Mouse (Mus musculus): ENCODE data around the gene Dock4. TPM values are rescaled to one million over a fixed set of nuclear protein-coding genes. Genes with fewer than 3 reads are reported as not detected.

The Dock4 gene
- polyA plus RNA-seq, 1 experiment from 2014 or later: 7.3 TPM

DNA sequence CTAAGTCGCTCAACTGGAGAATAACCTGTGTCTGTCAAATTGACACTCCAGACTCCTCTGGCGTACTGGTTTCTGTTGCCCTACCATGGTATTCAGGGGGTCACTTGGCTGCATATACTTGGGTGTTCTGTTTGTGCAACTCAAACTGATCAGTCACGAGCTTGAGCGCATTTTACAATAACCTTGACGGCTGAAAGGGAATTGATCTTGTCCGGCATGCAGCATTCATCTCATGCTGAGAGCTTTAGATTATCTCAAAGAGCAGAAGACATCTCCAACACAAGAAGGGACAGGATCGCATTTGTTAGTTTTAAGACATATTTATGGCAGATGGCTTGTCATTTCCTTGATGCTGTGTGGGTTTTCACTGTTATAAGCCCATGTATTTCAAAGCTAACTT is 67.2 kb downstream of the Dock4 start:
- no peaks in the 10 kb centered on the region for H3K27me3 ChIP-seq (replicated peaks)
- H3K36me3 ChIP-seq: no peaks in the 10 kb centered on the region
- H3K27ac ChIP-seq (ENCODE audit: poor library complexity, severe bottlenecking): no peak overlapping the region
- H3K4me1 ChIP-seq (replicated peaks): peaks cover 20% of the 10 kb centered on the region
- H3K4me3 ChIP-seq: no peak overlapping the region
- H3K4me2 ChIP-seq: no peak overlapping the region
- ATAC-seq (ENCODE audit: insufficient number of reproducible peaks, low FRiP score): no peak
- WGBS: 84% methylated on average over 7 of the region's 7 CpGs
- no peak overlapping the region for H3K9ac ChIP-seq
- no peaks in the 10 kb centered on the region for H3K9me3 ChIP-seq (replicated peaks)

GRCm38 (mm10) chr12:40514021-40514420 is 68.3 kb downstream of the Dock4 start:
- Histone ChIP-seq H3K4me2 (no peak overlapping the region), H3K36me3 (no peaks in the 10 kb centered on the region), H3K27ac (ENCODE audit: poor library complexity, severe bottlenecking) (no peak overlapping the region), H3K9me3 (replicated peaks) (no peaks in the 10 kb centered on the region), H3K4me3 (no peak overlapping the region), H3K9ac (no peak overlapping the region), H3K27me3 (replicated peaks) (no peaks in the 10 kb centered on the region), H3K4me1 (replicated peaks) (peaks cover 20% of the 10 kb centered on the region)
- 74% methylated on average over 6 of the region's 6 CpGs for WGBS
- no peak for ATAC-seq (ENCODE audit: insufficient number of reproducible peaks, low FRiP score)

DNA sequence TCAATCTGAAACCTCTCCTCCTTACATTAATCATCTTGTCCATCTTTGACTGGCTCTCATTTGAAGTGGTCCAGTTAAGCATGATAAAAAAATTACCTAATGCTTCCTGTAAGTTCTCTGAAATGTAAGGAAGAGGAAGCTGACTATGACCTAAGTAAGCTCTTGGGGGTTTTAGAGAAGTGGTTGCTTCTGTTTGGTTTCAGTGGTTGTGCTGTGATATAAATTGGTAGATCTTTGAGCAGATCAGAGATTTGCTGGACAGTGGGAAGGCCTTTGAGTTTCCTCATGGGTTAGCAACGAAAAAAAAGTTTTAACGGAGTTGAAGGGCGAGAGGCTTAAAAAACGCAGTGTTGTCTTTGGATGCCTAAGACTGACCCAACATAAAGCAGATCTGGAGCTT is 76.7 kb downstream of the Dock4 start:
- 79% methylated on average over 4 of the region's 4 CpGs for WGBS
- H3K9ac ChIP-seq: no peak overlapping the region
- H3K27ac ChIP-seq (ENCODE audit: poor library complexity, severe bottlenecking): no peak overlapping the region
- no peaks in the 10 kb centered on the region for H3K4me1 ChIP-seq (replicated peaks)
- H3K36me3 ChIP-seq: no peaks in the 10 kb centered on the region
- H3K4me3 ChIP-seq: no peak overlapping the region
- no peaks in the 10 kb centered on the region for H3K9me3 ChIP-seq (replicated peaks)
- ATAC-seq (ENCODE audit: insufficient number of reproducible peaks, low FRiP score): no peak
- no peaks in the 10 kb centered on the region for H3K27me3 ChIP-seq (replicated peaks)
- no peak overlapping the region for H3K4me2 ChIP-seq

DNA sequence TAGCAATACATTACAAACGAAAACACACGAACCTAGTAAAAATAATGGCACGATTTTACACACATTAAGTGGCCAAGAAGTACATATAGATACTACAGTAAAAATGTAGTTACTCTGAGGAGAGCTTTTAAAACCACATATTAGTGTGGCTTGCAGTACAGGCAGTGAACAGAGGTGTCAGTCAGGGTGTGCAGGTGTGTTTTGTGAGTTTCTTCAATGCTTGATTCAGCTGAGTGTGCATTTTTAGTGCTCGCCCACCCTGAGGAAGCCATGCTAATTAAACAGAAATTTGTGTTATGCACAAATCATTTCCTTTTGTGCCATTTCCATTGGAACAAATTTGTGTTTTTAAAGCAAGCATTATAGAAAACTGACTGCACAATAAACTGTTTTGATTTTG is 77.3 kb downstream of the Dock4 start:
- 84% methylated on average over 4 of the region's 4 CpGs for WGBS
- no peak overlapping the region for H3K9ac ChIP-seq
- H3K4me2 ChIP-seq: no peak overlapping the region
- H3K9me3 ChIP-seq (replicated peaks): no peaks in the 10 kb centered on the region
- H3K27ac ChIP-seq (ENCODE audit: poor library complexity, severe bottlenecking): no peak overlapping the region
- H3K27me3 ChIP-seq (replicated peaks): no peaks in the 10 kb centered on the region
- no peak for ATAC-seq (ENCODE audit: insufficient number of reproducible peaks, low FRiP score)
- no peak overlapping the region for H3K4me3 ChIP-seq
- H3K4me1 ChIP-seq (replicated peaks): no peaks in the 10 kb centered on the region
- H3K36me3 ChIP-seq: no peaks in the 10 kb centered on the region

DNA sequence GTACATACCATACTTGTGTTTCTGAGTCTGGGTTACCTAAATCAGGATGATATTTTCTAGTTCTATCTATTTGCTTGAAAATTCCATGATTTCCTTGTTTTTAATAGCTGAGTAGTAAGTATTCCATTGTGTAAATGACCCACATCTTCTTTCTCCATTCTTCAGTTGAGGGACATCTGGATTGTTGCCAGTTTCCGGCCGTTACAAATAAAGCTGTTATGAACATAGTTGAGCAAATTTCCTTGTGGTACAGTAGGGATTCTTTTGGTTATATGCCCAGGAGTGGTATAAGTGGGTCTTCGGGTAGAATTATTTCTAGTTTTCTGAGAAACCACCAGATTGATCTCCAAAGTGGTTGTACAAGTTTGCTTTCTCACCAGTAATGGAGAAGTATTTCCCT is 79.3 kb downstream of the Dock4 start:
- no peaks in the 10 kb centered on the region for H3K36me3 ChIP-seq

DNA sequence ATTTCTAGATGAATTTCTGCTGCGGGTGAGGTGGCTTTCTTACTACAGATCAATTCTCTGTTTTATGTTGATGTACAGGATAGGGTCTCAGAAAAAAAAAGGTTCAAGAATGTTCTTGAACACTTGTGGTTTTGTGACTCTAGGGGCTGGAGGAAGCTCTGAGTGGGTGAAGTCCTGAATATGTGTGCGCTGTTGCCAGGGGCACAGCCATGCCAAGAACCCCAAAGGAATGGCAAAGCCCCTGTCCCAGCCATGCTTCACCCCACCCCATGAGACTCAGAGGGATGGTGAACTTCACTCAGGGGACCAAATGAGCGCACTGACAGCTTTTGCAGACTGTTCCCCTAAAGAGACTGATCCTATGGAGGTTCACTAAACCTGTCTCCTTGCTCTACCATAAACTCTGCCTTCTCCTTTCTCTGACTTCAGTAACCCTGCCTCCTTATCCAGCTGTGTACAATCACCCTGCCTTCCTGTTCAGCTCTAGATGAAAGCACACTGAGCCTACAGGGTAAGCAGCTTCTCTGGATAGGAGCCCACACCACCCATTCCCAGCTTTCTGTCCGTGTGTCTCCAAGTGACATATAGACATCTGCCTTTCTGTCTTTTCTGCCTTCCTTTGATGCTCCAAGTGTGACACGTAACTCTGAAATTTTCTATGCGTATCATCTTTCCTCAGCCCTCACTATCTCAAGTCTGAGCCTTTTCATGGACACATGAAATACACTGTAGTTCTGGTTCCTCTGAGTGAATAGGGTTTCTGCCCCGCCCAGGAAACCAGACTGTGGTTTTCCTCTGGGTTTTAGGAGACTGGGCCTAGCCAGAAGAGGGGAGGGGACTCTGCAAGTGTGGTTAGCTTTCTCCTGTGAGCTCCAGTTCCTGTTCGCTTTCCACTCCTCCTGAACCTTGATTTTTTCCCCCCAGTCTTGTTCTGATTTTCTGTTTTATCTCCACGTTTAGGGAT is 90.2 kb downstream of the Dock4 start:
- Histone ChIP-seq H3K4me3 (no peak overlapping the region), H3K4me2 (no peak overlapping the region), H3K9me3 (replicated peaks) (0 out of 2 replicates have a peak, but pooled peaks cover 3% of the 10 kb centered on the region), H3K9ac (no peak overlapping the region), H3K27me3 (replicated peaks) (no peaks in the 10 kb centered on the region), H3K27ac (ENCODE audit: poor library complexity, severe bottlenecking) (no peak overlapping the region), H3K4me1 (replicated peaks) (0 out of 2 replicates have a peak, but pooled peaks cover 4% of the 10 kb centered on the region), H3K36me3 (no peaks in the 10 kb centered on the region)
- ATAC-seq (ENCODE audit: insufficient number of reproducible peaks, low FRiP score): no peak
- WGBS: 72% methylated on average over 9 of the region's 9 CpGs

More for the DNA sequence above, 79.3 kb downstream of the Dock4 start:
- H3K9ac ChIP-seq: no peak overlapping the region
- WGBS: 81% methylated on average over 3 of the region's 3 CpGs
- no peaks in the 10 kb centered on the region for H3K27me3 ChIP-seq (replicated peaks)
- no peak overlapping the region for H3K4me2 ChIP-seq
- ATAC-seq (ENCODE audit: insufficient number of reproducible peaks, low FRiP score): no peak
- H3K9me3 ChIP-seq (replicated peaks): no peaks in the 10 kb centered on the region
- H3K27ac ChIP-seq (ENCODE audit: poor library complexity, severe bottlenecking): no peak overlapping the region
- H3K4me1 ChIP-seq (replicated peaks): no peaks in the 10 kb centered on the region
- H3K4me3 ChIP-seq: no peak overlapping the region

GRCm38 (mm10) chr12:40537826-40538225 is 92.1 kb downstream of the Dock4 start:
- H3K9me3 ChIP-seq (replicated peaks): 0 out of 2 replicates have a peak, but pooled peaks cover 3% of the 10 kb centered on the region
- no peak for ATAC-seq (ENCODE audit: insufficient number of reproducible peaks, low FRiP score)
- H3K4me1 ChIP-seq (replicated peaks): 0 out of 2 replicates have a peak, but pooled peaks cover 4% of the 10 kb centered on the region
- no peaks in the 10 kb centered on the region for H3K27me3 ChIP-seq (replicated peaks)
- no peaks in the 10 kb centered on the region for H3K36me3 ChIP-seq
- 68% methylated on average over 1 of the region's 1 CpGs for WGBS
- H3K9ac ChIP-seq: no peak overlapping the region
- no peak overlapping the region for H3K4me2 ChIP-seq
- H3K27ac ChIP-seq (ENCODE audit: poor library complexity, severe bottlenecking): no peak overlapping the region
- H3K4me3 ChIP-seq: no peak overlapping the region

GRCm38 (mm10) chr12:40538318-40538717 is 92.6 kb downstream of the Dock4 start:
- ATAC-seq (ENCODE audit: insufficient number of reproducible peaks, low FRiP score): no peak
- Histone ChIP-seq H3K4me1 (replicated peaks) (0 out of 2 replicates have a peak, but pooled peaks cover 4% of the 10 kb centered on the region), H3K4me2 (no peak overlapping the region), H3K9me3 (replicated peaks) (0 out of 2 replicates have a peak, but pooled peaks cover 3% of the 10 kb centered on the region), H3K27me3 (replicated peaks) (no peaks in the 10 kb centered on the region), H3K27ac (ENCODE audit: poor library complexity, severe bottlenecking) (no peak overlapping the region), H3K36me3 (no peaks in the 10 kb centered on the region), H3K9ac (no peak overlapping the region), H3K4me3 (no peak overlapping the region)
- 84% methylated on average over 6 of the region's 6 CpGs for WGBS

- Histone ChIP-seq H3K4me3 (no peak overlapping the region), H3K9me3 (replicated peaks) (0 out of 2 replicates have a peak, but pooled peaks cover 3% of the 10 kb centered on the region), H3K9ac (no peak overlapping the region), H3K4me1 (replicated peaks) (0 out of 2 replicates have a peak, but pooled peaks cover 4% of the 10 kb centered on the region), H3K4me2 (no peak overlapping the region), H3K36me3 (no peaks in the 10 kb centered on the region), H3K27me3 (replicated peaks) (no peaks in the 10 kb centered on the region), H3K27ac (ENCODE audit: poor library complexity, severe bottlenecking) (no peak overlapping the region)
- WGBS: 91% methylated on average over 6 of the region's 6 CpGs
- ATAC-seq (ENCODE audit: insufficient number of reproducible peaks, low FRiP score): no peak
These were observed 93.0 kb downstream of the Dock4 start for GRCm38 (mm10) chr12:40538780-40539179.

- ATAC-seq (ENCODE audit: insufficient number of reproducible peaks, low FRiP score): no peak
- no peaks in the 10 kb centered on the region for H3K27me3 ChIP-seq (replicated peaks)
- no peak overlapping the region for H3K4me3 ChIP-seq
- no peaks in the 10 kb centered on the region for H3K4me1 ChIP-seq (replicated peaks)
- H3K9me3 ChIP-seq (replicated peaks): 0 out of 2 replicates have a peak, but pooled peaks cover 3% of the 10 kb centered on the region
- no peak overlapping the region for H3K4me2 ChIP-seq
- 83% methylated on average over 3 of the region's 3 CpGs for WGBS
- H3K27ac ChIP-seq (ENCODE audit: poor library complexity, severe bottlenecking): no peak overlapping the region
- no peak overlapping the region for H3K9ac ChIP-seq
- H3K36me3 ChIP-seq: no peaks in the 10 kb centered on the region
These were observed 98.5 kb downstream of the Dock4 start for GRCm38 (mm10) chr12:40544273-40544672.

GRCm38 (mm10) chr12:40546827-40547226 is 101.1 kb downstream of the Dock4 start:
- Histone ChIP-seq H3K4me1 (replicated peaks) (no peaks in the 10 kb centered on the region), H3K27ac (ENCODE audit: poor library complexity, severe bottlenecking) (no peak overlapping the region), H3K27me3 (replicated peaks) (no peaks in the 10 kb centered on the region), H3K36me3 (no peaks in the 10 kb centered on the region), H3K4me2 (no peak overlapping the region), H3K9me3 (replicated peaks) (no peaks in the 10 kb centered on the region), H3K9ac (no peak overlapping the region), H3K4me3 (no peak overlapping the region)
- ATAC-seq (ENCODE audit: insufficient number of reproducible peaks, low FRiP score): no peak
- 52% methylated on average over 5 of the region's 5 CpGs for WGBS
